Mouse (Mus musculus) thymus, adult 2 months (tissue): ENCODE measurements around the gene Adamts13. TPM values are rescaled to one million over a fixed set of nuclear protein-coding genes. Genes with fewer than 3 reads are reported as not detected.

ENCODE experiments used
- DNase-seq: peaks from one replicate; pipeline ENCODE4 v3.0.0; 2021
- H3K27ac ChIP-seq: fragments of 200-500 bp; 2 replicates; pipeline ENCODE4 v1.5.1; 2012; ENCODE audit warnings: low read length, control low read depth; ENCODE audit not compliant: control insufficient read depth, insufficient read depth
- H3K27me3 ChIP-seq: fragments of 200-500 bp; 2 replicates; pipeline ENCODE4 v1.6.1; 2012; ENCODE audit warnings: mild to moderate bottlenecking, low read length, moderate library complexity, mixed read lengths; ENCODE audit not compliant: control insufficient read depth, insufficient read depth
- H3K36me3 ChIP-seq: fragments of 200-500 bp; 2 replicates; pipeline ENCODE4 v1.6.1; 2012; ENCODE audit warnings: mild to moderate bottlenecking, low read length, moderate library complexity; ENCODE audit not compliant: control insufficient read depth, insufficient read depth
- H3K4me1 ChIP-seq: fragments of 200-500 bp; replicated peaks from 2 replicates; pipeline ENCODE4 v1.6.1; 2012; ENCODE audit warnings: low read length; ENCODE audit not compliant: control insufficient read depth, insufficient read depth
- H3K4me3 ChIP-seq: fragments of 200-500 bp; 2 replicates; pipeline ENCODE4 v1.5.1; 2012; ENCODE audit warnings: mild to moderate bottlenecking, low read length, control low read depth, moderate library complexity; ENCODE audit not compliant: control insufficient read depth, insufficient read depth
- CTCF ChIP-seq: fragments of 200-500 bp; IDR thresholded peaks from 2 replicates; pipeline ENCODE4 v1.5.1; 2012; ENCODE audit warnings: mild to moderate bottlenecking, control low read depth, low read length, moderate library complexity, borderline replicate concordance; ENCODE audit not compliant: control insufficient read depth, poor library complexity, insufficient read depth; ENCODE audit errors: extremely low read depth
- POLR2A ChIP-seq: fragments of 200-500 bp; IDR thresholded peaks from 2 replicates; pipeline ENCODE4 v1.6.1; 2012; ENCODE audit warnings: mild to moderate bottlenecking, low read length, control low read depth, moderate library complexity; ENCODE audit not compliant: control insufficient read depth, poor library complexity, insufficient read depth; ENCODE audit errors: extremely low read depth
- WGBS: fragments of 180-500 bp; shearing (Covaris S2); methylation state at CpG from one replicate; pipeline ENCODE4 v1.1.7; 2018; 5-methylcytosine and 5-hydroxymethylcytosine counted together
- polyA plus RNA-seq: library from polyadenylated mRNA; depleted of rRNA; stranded (reverse); fragments of >200 nt; gene quantifications from 2 replicates; pipeline ENCODE4 v1.2.3, GENCODE M21; 2012

Adamts13 gene
- polyA plus RNA-seq, 1 experiment, result 1.2 TPM

DNA sequence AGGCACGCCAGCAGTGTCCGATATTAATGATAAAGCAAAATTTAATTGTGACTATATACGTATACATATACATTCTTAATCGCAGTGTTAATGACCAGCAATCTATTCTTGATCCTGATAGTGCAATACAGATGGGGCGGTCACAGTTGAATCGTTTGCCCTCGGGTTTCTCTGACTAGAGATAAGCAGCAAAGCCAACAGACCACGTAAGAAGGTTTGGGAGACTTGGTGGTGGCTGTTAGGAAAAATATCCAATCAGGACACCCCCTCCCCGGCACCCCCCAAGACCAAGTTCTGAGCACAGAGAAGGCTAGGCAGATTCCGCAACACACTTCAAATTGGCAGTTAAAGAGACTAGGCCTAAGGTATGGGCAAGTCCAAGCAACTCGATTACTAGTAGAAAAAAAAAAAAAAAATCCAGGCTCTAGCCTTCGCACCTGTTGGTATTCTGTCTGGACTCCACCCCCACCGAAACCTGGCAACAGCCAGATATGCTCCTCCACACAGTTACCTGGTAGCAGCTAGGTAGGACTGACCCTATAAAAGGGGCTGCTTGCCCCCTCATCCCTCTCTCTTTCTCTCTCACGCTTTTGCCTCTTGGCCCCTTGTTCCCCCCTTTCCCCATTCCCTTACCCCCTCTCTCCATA lies 8.4 kb upstream of the Adamts13 start:
- Histone ChIP-seq H3K27ac (peak overlapping the region; percentile 79; the same call in 1 of the 2 replicates), H3K4me1 (peaks cover 14% of the 10 kb centered on the region), H3K4me3 (peak overlapping the region; percentile 86), H3K36me3 (peaks cover 12% of the 10 kb centered on the region), H3K27me3 (no peaks in the 10 kb centered on the region)
- TF ChIP-seq CTCF, result no peak
- no peak for TF ChIP-seq POLR2A
- DNase-seq, result no peak
- WGBS, result 23% methylated on average over 14 of the region's 14 CpGs

DNA sequence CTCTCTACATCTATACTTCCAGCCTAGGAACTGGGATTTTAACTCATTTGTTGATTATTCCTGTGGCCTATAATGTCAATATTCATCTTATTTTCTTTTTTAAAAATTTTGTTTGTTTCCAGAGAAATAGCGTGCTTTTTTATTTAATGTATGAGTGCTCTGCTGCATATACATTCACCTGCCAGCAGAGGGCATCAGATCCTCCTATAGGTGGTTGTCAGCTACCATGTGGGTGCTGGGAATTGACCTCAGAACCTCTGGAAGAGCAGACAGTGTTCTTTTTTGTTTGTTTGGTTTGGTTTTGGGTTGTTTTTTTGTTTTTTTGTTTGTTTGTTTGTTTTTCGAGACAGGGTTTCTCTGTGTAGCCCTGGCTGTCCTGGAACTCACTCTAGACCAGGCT lies 6.0 kb upstream of the Adamts13 start:
- no peaks in the 10 kb centered on the region for H3K27me3 ChIP-seq
- TF ChIP-seq CTCF, result no peak
- no peak for TF ChIP-seq POLR2A
- H3K36me3 ChIP-seq, result no peaks in the 10 kb centered on the region
- H3K27ac ChIP-seq, result no peak overlapping the region
- 88% methylated on average over 2 of the region's 2 CpGs for WGBS
- no peak overlapping the region for H3K4me3 ChIP-seq
- peaks cover 13% of the 10 kb centered on the region for H3K4me1 ChIP-seq
- DNase-seq, result no peak

DNA sequence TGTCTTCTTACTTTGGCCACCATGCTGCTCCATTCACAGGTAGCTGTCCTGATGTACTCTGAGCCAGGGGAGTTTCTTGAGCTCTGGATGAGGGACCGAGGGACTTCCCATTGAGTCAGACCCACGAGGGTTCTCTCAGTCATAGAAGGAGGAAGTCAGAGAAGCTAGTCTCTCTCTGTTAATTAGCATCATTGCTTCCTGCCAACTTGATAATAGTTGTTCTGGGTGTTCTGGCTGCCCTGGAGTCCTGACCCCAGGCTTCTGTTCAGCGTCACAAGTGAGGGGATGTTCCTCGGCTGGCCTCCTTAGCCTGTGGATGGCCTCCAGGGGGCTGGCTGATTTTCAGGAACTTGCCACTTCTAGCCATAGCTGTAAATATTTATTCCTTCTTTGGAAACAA lies 744 bp downstream of the Adamts13 start:
- no peak for DNase-seq
- Histone ChIP-seq H3K27ac (0 out of 2 replicates have a peak overlapping the region, but pooled peaks have one; percentile 45), H3K27me3 (no peaks in the 10 kb centered on the region), H3K4me3 (no peak overlapping the region), H3K4me1 (peaks cover 20% of the 10 kb centered on the region), H3K36me3 (no peaks in the 10 kb centered on the region)
- WGBS, result 15% methylated on average over 4 of the region's 4 CpGs
- TF ChIP-seq POLR2A (no peak), CTCF (no peak)

GRCm38 (mm10) chr2:26980361-26980760 lies 7.1 kb downstream of the Adamts13 start:
- H3K36me3 ChIP-seq, result no peaks in the 10 kb centered on the region

DNA sequence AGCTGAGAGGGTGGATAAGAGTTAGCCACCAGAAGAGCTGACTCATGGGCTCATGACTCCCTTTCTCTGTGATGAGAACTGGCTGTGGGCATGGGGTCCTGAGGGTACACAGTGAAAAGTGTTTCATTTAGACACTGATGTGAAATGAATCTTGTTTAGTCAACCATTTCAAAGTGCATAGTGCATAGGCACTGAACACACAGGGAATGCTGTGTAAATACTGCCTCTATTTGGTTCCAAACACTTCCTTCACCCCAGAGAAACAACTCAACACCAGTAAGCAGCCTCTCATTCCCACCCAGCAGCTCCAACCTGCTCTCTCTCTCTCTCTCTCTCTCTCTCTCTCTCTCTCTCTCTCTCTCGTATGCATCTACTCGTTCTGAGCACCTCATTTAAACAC lies 11.0 kb downstream of the Adamts13 start:
- Histone ChIP-seq H3K27ac (no peak overlapping the region), H3K4me1 (no peaks in the 10 kb centered on the region), H3K36me3 (no peaks in the 10 kb centered on the region), H3K4me3 (no peak overlapping the region), H3K27me3 (no peaks in the 10 kb centered on the region)
- TF ChIP-seq CTCF (no peak), POLR2A (no peak)
- 73% methylated on average over 2 of the region's 2 CpGs for WGBS
- DNase-seq, result no peak

More at GRCm38 (mm10) chr2:26980361-26980760, 7.1 kb downstream of the Adamts13 start:
- Histone ChIP-seq H3K27me3 (no peaks in the 10 kb centered on the region), H3K4me3 (no peak overlapping the region), H3K27ac (no peak overlapping the region), H3K4me1 (no peaks in the 10 kb centered on the region)
- 68% methylated on average over 1 of the region's 1 CpGs for WGBS
- no peak for TF ChIP-seq POLR2A
- no peak for TF ChIP-seq CTCF
- peak; percentile 27 for DNase-seq

GRCm38 (mm10) chr2:26984640-26985039 lies 11.4 kb downstream of the Adamts13 start:
- Histone ChIP-seq H3K4me1 (no peaks in the 10 kb centered on the region), H3K36me3 (no peaks in the 10 kb centered on the region), H3K27me3 (no peaks in the 10 kb centered on the region), H3K27ac (no peak overlapping the region), H3K4me3 (no peak overlapping the region)
- no peak for TF ChIP-seq CTCF
- no peak for TF ChIP-seq POLR2A
- WGBS, result 88% methylated on average over 5 of the region's 5 CpGs
- no peak for DNase-seq

GRCm38 (mm10) chr2:26993936-26994335 lies 20.7 kb downstream of the Adamts13 start:
- Histone ChIP-seq H3K27ac (no peak overlapping the region), H3K4me3 (no peak overlapping the region), H3K36me3 (no peaks in the 10 kb centered on the region), H3K4me1 (no peaks in the 10 kb centered on the region), H3K27me3 (no peaks in the 10 kb centered on the region)
- no peak for DNase-seq
- 64% methylated on average over 3 of the region's 3 CpGs for WGBS
- TF ChIP-seq POLR2A, result no peak
- no peak for TF ChIP-seq CTCF
